Mouse (Mus musculus) heart, adult 2 months (tissue): ENCODE data around the gene C8a.

ENCODE experiments used
- CTCF ChIP-seq: fragments of 200-600 bp; IDR thresholded peaks from 2 replicates; pipeline ENCODE4 v1.8.1; 2022; ENCODE audit warnings: antibody characterized with exemption, mild to moderate bottlenecking, moderate library complexity
- EP300 ChIP-seq: fragments of 200-500 bp; IDR thresholded peaks from 2 replicates; pipeline ENCODE4 v1.6.1; 2011; ENCODE audit warnings: low read depth, low read length, control low read depth; ENCODE audit not compliant: insufficient read depth
- POLR2A ChIP-seq: fragments of 200-500 bp; IDR thresholded peaks from 2 replicates; pipeline ENCODE4 v1.6.1; 2011; ENCODE audit warnings: mild to moderate bottlenecking, low read depth, low read length, control low read depth; ENCODE audit not compliant: insufficient read depth

GRCm38 (mm10) chr4:104813617-104814016 is 62.6 kb downstream of the C8a start:
- TF ChIP-seq CTCF (no peak), POLR2A (no peak), EP300 (no peak)
